Mouse (Mus musculus) neural tube, embryonic 14.5 days (tissue): ENCODE results near the gene Gm6899. TPM values are rescaled to one million over a fixed set of nuclear protein-coding genes. Genes with fewer than 3 reads are reported as not detected.
A peak's percentile ranks its signal among the peaks of the same experiment; 100 is the strongest.

Experiments used
- ATAC-seq: fragments of 200-750 bp; cut with Nextera tagmentation; 2 replicates; pipeline ENCODE4 v1.8.0; 2017; ENCODE audit warnings: low read depth, mild to moderate bottlenecking, moderate TSS enrichment, moderate library complexity
- H3K27ac ChIP-seq: fragments of 300-500 bp; sonication (generic); 2 replicates; pipeline ENCODE4 v1.5.1; 2014; ENCODE audit warnings: low read depth, mild to moderate bottlenecking, control low read depth, low read length, moderate library complexity, mixed read lengths
- H3K27me3 ChIP-seq: fragments of 300-500 bp; sonication (generic); 2 replicates; pipeline ENCODE4 v1.6.1; 2014; ENCODE audit warnings: low read length; ENCODE audit not compliant: control insufficient read depth, insufficient read depth
- H3K36me3 ChIP-seq: fragments of 300-500 bp; sonication (generic); 2 replicates; pipeline ENCODE4 v1.6.1; 2014; ENCODE audit warnings: low read length, mixed read lengths; ENCODE audit not compliant: control insufficient read depth, insufficient read depth
- H3K4me1 ChIP-seq: fragments of 300-500 bp; sonication (generic); 2 replicates; pipeline ENCODE4 v1.6.1; 2014; ENCODE audit warnings: low read length; ENCODE audit not compliant: control insufficient read depth, insufficient read depth
- H3K4me2 ChIP-seq: fragments of 300-500 bp; sonication (generic); 2 replicates; pipeline ENCODE4 v1.6.1; 2014; ENCODE audit warnings: mild to moderate bottlenecking, low read depth, low read length, control low read depth
- H3K4me3 ChIP-seq: fragments of 300-500 bp; sonication (generic); 2 replicates; pipeline ENCODE4 v1.5.1; 2014; ENCODE audit warnings: low read depth, low read length, control low read depth, mixed read lengths
- H3K9ac ChIP-seq: fragments of 300-500 bp; sonication (generic); replicated peaks from 2 replicates; pipeline ENCODE4 v1.6.1; 2014; ENCODE audit warnings: low read depth, mild to moderate bottlenecking, control low read depth, low read length, mixed read lengths
- H3K9me3 ChIP-seq: fragments of 300-500 bp; sonication (generic); 2 replicates; pipeline ENCODE4 v1.6.1; 2016; ENCODE audit warnings: low read length; ENCODE audit not compliant: control insufficient read depth
- WGBS: fragments of 180-500 bp; shearing (Covaris S2); extraction: QIAGEN DNeasy Blood & Tissue Kit; methylation state at CpG from one replicate; pipeline ENCODE4 v1.1.7; 2014; 5-methylcytosine and 5-hydroxymethylcytosine counted together
- polyA plus RNA-seq: library from polyadenylated mRNA; unstranded; fragments of >200 nt; fragmentation: Nextera tagmentation; extraction: Ambion mirVana; gene quantifications from 2 replicates; pipeline ENCODE4 v1.2.1, GENCODE M21; 2014

Gm6899 gene
- not detected in 2 replicates for polyA plus RNA-seq

DNA sequence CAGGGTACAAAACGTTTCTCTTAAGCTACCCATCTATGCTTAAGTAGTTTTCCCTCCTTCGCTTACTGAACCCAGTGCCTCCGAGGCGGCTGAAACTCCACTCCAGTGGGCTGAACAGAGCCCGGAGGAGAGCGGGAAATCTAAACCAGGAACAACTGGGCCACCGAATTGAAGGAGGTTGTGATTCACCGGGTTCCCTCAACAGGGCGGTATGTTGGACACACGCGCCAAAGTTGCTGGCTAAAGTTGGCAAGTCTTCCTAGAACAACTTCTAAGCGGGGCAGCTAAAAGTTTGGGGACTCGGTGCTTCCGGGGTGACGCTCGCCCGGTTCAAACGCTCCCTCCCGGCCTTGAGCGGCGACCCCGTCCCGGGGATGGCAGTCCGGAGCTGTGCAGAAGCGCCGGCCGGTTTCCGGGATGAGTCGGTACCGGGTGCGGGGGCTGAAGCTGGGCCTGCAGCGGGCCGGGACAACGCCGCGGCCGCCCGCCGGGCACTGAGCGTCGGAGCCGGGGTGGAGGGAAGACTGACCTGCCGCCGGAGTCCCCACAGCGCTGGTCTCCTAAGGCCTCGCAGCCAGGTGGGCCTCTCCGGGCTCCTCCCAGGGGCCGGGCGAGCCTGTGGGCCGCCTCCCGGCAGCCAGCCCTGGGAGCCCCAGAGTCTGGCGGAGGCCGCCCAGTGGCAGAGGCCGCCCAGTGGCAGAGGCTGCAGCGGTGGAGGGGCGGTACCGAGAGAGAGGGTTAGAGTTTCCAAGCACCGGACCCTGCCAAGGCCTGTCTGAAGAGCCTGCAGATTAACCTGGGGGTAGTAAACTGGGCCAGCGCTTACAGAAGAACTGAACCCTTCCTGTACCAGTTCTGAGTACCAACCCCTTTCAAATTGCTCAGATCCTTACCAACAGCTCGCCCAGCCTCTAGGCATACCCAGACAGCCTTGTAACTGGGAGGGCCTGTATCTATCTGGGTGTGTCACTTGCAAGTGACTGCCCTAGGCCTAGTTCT, at the start of gene Gm6899, which contains the start of gene Vrk2:
Gene Gm6899 (plus strand): TSS at position 181 of the 999 bp plus-strand sequence.
Gene Vrk2 (minus strand): TSS at position 939 of the 999 bp plus-strand sequence.
- H3K4me1 ChIP-seq = peaks cover 5% of the 10 kb centered on the region; the same call in 1 of the 2 replicates
- peak within 1 kb of the TSS; percentile 92 for H3K4me2 ChIP-seq
- H3K9ac ChIP-seq = peak within 1 kb of the TSS; percentile 59
- peak within 1 kb of the TSS; percentile 54 for H3K4me3 ChIP-seq
- no peaks in the 10 kb centered on the region for H3K36me3 ChIP-seq
- under 1% methylated on average over 58 of the region's 60 CpGs for WGBS
- no peak within 1 kb of the TSS for H3K27ac ChIP-seq
- peak; percentile 97 for ATAC-seq
- no peaks in the 10 kb centered on the region for H3K9me3 ChIP-seq
- no peaks in the 10 kb centered on the region for H3K27me3 ChIP-seq

DNA sequence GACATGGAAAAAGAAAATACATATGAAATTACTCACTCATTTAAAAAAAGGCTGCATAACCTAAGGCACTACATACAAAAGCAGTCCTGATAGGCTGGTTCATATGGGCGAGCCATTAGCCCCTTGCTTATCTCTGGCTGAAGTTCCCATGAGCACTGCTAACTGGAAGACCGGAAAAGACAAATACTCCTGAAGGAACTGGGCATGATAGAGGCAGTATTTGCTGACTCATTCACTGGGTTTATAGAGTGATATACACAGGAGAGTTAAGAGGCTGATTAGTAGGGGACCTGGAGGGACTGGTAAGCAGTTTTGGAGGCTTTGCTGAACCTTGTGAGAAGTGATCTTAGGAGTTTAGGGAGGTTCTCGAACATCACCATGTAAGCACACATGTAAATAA, 41.5 kb upstream of the Gm6899 start:
- H3K4me3 ChIP-seq = no peak overlapping the region
- H3K27ac ChIP-seq = no peak overlapping the region
- WGBS = 93% methylated on average over 3 of the region's 3 CpGs
- no peak overlapping the region for H3K9ac ChIP-seq
- ATAC-seq = no peak
- no peak overlapping the region for H3K4me2 ChIP-seq
- H3K27me3 ChIP-seq = no peaks in the 10 kb centered on the region
- no peaks in the 10 kb centered on the region for H3K4me1 ChIP-seq
- no peaks in the 10 kb centered on the region for H3K9me3 ChIP-seq
- no peaks in the 10 kb centered on the region for H3K36me3 ChIP-seq

DNA sequence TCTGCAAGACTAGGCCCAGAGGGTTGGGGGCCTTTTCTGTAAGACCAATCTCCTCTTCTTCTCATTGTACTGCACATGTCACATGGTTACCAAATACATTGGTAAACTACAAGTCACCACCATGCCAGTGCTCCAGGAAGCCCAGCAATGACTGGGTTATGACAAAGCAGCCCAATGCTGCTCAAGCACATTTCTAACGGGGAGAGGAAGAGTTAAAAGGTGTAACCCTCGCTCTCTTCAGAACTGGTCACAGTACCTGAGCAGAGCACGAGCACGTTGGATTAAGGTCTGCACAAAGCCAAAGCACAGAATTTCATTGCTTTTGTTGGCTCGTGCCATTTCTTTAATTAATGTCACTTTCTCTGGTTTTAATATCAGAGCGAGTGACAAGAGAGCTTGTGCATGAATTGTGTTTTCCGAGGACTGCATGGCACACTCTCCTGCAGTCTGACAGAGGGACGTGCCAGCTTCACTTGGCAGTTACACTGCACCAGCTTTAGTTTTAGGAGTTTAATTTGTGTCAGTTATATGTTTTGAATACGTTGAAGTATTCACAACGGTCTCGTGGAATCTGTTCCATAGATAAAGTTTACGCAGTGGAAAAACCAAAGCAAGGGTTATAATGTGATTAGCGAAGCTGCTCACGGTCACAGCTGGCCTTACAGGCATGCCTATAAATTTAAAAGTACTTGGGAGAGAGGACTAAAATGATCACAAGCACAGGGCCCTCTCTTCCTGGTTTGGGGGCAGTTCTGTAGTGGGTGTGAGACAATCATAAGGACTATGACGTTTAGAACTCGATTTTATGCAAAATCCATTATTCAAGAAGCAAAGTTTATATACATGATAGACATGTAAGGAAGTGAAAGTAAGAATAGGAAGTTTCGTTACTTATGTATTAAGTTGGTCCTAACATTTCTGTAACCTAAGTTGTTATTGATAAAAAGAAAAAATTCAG, 7.4 kb upstream of the Gm6899 start:
- no peaks in the 10 kb centered on the region for H3K9me3 ChIP-seq
- no peaks in the 10 kb centered on the region for H3K36me3 ChIP-seq
- ATAC-seq = peak; percentile 54; the same call in 1 of the 2 replicates
- no peak overlapping the region for H3K27ac ChIP-seq
- H3K4me1 ChIP-seq = no peaks in the 10 kb centered on the region
- no peaks in the 10 kb centered on the region for H3K27me3 ChIP-seq
- H3K4me3 ChIP-seq = no peak overlapping the region
- 57% methylated on average over 17 of the region's 17 CpGs for WGBS
- H3K4me2 ChIP-seq = no peak overlapping the region
- H3K9ac ChIP-seq = no peak overlapping the region

DNA sequence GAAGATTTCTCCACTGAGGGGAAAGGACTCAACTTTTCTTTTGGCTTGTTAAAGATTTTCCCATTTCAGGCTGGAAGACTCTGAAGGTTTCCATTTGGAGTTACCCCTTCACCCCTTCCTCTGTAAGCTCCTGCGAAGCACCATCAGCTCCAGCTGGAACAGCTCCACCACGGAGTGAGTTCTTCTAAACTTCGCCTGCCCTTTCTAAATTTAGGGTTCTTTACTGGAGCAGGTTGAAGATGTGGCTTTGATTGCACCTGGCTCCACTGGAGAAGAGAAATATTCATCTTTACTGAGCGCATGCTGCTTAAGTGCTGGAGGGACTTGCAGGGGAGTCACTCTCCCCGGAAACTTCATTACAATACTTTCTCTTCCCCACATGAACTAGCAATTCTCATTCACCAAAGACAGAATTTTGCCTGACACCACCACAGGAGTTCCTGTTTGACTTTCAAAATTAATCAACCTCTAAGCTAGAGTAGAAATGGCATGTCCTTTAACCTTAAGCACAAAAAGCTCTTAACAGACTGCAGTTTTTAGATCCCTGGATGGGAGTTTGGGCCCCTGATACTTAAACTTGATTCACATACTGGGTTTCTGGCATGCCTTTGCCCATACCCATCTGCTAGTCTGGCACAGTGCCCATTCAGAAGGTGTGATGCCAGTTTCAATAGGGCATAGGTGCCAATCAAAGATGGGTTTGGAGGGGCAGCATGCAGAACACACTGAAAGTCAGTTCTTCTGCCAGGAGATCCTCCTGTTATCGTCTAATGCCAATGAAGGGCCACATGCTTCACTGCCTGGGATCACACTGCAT, 6.5 kb upstream of the Gm6899 start:
- Histone ChIP-seq H3K27me3 (no peaks in the 10 kb centered on the region), H3K4me1 (no peaks in the 10 kb centered on the region), H3K27ac (no peak overlapping the region), H3K9me3 (no peaks in the 10 kb centered on the region), H3K4me3 (no peak overlapping the region), H3K4me2 (no peak overlapping the region), H3K9ac (no peak overlapping the region), H3K36me3 (no peaks in the 10 kb centered on the region)
- ATAC-seq = no peak
- 80% methylated on average over 6 of the region's 6 CpGs for WGBS

DNA sequence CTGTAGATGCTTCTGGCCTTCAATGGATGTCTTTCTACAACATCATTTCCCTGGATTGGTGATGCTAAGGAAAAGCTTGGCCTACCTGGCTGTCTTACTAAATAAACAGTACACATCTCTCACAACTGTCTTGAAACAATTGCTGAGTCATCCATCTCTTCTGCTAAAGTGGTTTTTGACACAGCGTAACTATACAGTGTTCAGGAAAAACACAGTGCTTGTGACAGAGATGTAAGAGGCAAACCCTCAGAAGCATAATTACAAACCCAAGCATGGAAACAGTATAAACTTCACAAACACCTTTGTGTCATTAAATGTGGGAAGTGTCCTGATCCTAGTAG, 5.9 kb upstream of the Gm6899 start:
- no peaks in the 10 kb centered on the region for H3K27me3 ChIP-seq
- H3K4me1 ChIP-seq = no peaks in the 10 kb centered on the region
- H3K9ac ChIP-seq = no peak overlapping the region
- no peaks in the 10 kb centered on the region for H3K36me3 ChIP-seq
- ATAC-seq = no peak
- 86% methylated on average over 1 of the region's 1 CpGs for WGBS
- H3K27ac ChIP-seq = no peak overlapping the region
- no peak overlapping the region for H3K4me2 ChIP-seq
- H3K9me3 ChIP-seq = no peaks in the 10 kb centered on the region
- H3K4me3 ChIP-seq = no peak overlapping the region

DNA sequence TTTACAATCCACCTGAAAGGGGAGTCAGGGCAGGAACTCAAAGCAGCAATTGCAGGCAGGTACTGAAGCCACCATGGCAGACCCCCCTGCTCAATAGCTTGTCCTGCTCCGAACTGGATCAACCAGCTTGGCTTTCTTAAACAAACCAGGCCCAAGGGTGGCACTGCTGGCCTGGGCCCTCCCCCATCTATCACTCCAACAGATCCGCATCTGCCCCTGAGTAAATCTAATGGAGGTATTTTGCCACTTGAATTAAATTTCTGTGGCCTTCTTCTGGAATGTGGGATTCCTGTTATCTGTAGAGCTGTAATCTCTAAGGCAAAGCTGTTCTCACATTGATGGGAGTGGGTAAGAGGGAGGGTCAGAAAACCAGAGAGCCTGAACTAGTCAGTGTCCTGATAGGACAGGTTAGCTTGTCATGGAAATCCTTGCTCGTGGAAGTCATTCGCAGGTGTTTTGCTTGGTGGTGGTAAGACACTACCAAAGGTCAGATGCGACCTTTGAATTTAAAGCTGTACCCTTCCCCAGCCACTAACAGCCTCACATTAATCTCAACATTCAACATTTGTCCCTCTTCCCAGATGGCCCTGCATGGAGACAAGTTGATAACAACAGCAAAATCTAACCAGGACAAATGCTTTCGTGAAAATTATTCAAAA, 517 bp upstream of the Gm6899 start:
- Histone ChIP-seq H3K4me3 (peak overlapping the region; percentile 54), H3K4me2 (peak overlapping the region; percentile 92), H3K9me3 (no peaks in the 10 kb centered on the region), H3K27ac (no peak overlapping the region), H3K36me3 (no peaks in the 10 kb centered on the region), H3K4me1 (peaks cover 5% of the 10 kb centered on the region; the same call in 1 of the 2 replicates), H3K27me3 (no peaks in the 10 kb centered on the region), H3K9ac (no peak overlapping the region)
- no peak for ATAC-seq
- WGBS = 28% methylated on average over 6 of the region's 6 CpGs

DNA sequence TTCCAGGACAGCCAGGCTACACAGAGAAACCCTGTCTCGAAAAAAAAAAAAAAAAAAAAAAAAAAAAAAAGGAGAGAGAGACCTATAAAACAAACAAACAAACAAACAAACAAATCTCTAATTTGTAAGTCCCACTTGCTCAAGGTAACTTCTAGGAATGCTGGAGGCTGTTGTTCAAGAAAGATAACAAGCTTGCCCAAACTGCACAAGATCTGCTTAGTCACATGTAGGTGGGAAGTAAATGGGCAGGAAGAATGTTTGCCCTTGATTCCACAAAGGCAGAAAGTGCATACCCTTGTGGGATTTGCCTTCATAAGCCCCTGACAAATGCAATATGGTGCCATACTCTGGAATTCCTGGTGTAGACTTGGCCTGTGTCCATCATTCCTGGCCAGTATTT, 1.4 kb downstream of the Gm6899 start:
- H3K4me3 ChIP-seq = no peak overlapping the region
- H3K9me3 ChIP-seq = no peaks in the 10 kb centered on the region
- no peak overlapping the region for H3K9ac ChIP-seq
- H3K27ac ChIP-seq = no peak overlapping the region
- peaks cover 5% of the 10 kb centered on the region; the same call in 1 of the 2 replicates for H3K4me1 ChIP-seq
- ATAC-seq = no peak
- no peak overlapping the region for H3K4me2 ChIP-seq
- H3K27me3 ChIP-seq = no peaks in the 10 kb centered on the region
- no peaks in the 10 kb centered on the region for H3K36me3 ChIP-seq
- 100% methylated on average over 1 of the region's 1 CpGs for WGBS

DNA sequence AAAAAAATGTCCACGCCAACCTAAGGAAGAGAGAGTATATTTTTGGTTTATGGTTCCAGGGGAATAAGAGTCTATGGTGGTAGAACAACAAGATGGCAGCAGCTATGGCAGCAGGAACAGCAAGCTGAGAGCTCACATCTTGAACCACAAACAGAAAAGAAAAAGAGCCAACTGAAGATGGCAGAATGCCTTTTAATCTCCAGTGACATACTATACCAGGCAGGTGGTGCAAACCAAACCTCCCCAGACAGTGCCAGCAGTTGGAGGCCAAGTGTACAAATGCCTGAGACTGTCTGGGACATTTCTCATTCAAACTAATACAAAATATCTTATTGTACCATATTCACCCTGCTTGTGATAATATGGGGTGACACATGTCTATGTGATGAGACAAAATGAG, 3.1 kb downstream of the Gm6899 start:
- no peak for ATAC-seq
- no peak overlapping the region for H3K9ac ChIP-seq
- no peaks in the 10 kb centered on the region for H3K9me3 ChIP-seq
- no peaks in the 10 kb centered on the region for H3K27me3 ChIP-seq
- WGBS = 97% methylated on average over 1 of the region's 1 CpGs
- H3K4me3 ChIP-seq = no peak overlapping the region
- no peak overlapping the region for H3K4me2 ChIP-seq
- peaks cover 5% of the 10 kb centered on the region; the same call in 1 of the 2 replicates for H3K4me1 ChIP-seq
- no peak overlapping the region for H3K27ac ChIP-seq
- no peaks in the 10 kb centered on the region for H3K36me3 ChIP-seq
